Mouse (Mus musculus) olfactory bulb, adult 2 months (tissue): ENCODE measurements around the gene Bcar3. TPM values are rescaled to one million over a fixed set of nuclear protein-coding genes. Genes with fewer than 3 reads are reported as not detected.

ENCODE experiments used
- H3K27ac ChIP-seq: fragments of 200-500 bp; 2 replicates; pipeline ENCODE4 v1.5.1; 2012; ENCODE audit warnings: low read depth, low read length; ENCODE audit not compliant: insufficient read depth
- H3K4me1 ChIP-seq: fragments of 200-500 bp; 2 replicates; pipeline ENCODE4 v1.6.1; 2012; ENCODE audit warnings: low read length; ENCODE audit not compliant: control insufficient read depth, insufficient read depth
- H3K4me3 ChIP-seq: fragments of 200-500 bp; 2 replicates; pipeline ENCODE4 v1.5.1; 2012; ENCODE audit warnings: mild to moderate bottlenecking, low read depth, low read length, moderate library complexity; ENCODE audit not compliant: insufficient read depth
- CTCF ChIP-seq: fragments of 200-500 bp; IDR thresholded peaks from 2 replicates; pipeline ENCODE4 v1.5.1; 2012; ENCODE audit warnings: low read depth, mild to moderate bottlenecking, low read length, moderate library complexity; ENCODE audit not compliant: insufficient read depth
- POLR2A ChIP-seq: fragments of 200-500 bp; IDR thresholded peaks from 2 replicates; pipeline ENCODE4 v1.6.1; 2012; ENCODE audit warnings: mild to moderate bottlenecking, low read depth, low read length, moderate library complexity; ENCODE audit not compliant: insufficient read depth
- WGBS: fragments of 180-500 bp; shearing (Covaris S2); methylation state at CpG from one replicate; pipeline ENCODE4 v1.1.7; 2018; 5-methylcytosine and 5-hydroxymethylcytosine counted together
- polyA plus RNA-seq: library from polyadenylated mRNA; stranded (reverse); fragments of >200 nt; gene quantifications from 2 replicates; pipeline ENCODE4 v1.2.4, GENCODE M21; 2012; ENCODE audit warnings: low replicate concordance; ENCODE audit not compliant: missing spikeins, insufficient read depth, insufficient read length

Bcar3 gene
- polyA plus RNA-seq, 1 experiment, result not detected

- WGBS, result 67% methylated on average over 7 of the region's 7 CpGs
- no peak for TF ChIP-seq POLR2A
- TF ChIP-seq CTCF, result no peak
- Histone ChIP-seq H3K27ac (no peak overlapping the region), H3K4me1 (peaks cover 3% of the 10 kb centered on the region), H3K4me3 (no peak overlapping the region)
These were observed 3.2 kb upstream of the Bcar3 start for GRCm38 (mm10) chr3:122290696-122291095.

DNA sequence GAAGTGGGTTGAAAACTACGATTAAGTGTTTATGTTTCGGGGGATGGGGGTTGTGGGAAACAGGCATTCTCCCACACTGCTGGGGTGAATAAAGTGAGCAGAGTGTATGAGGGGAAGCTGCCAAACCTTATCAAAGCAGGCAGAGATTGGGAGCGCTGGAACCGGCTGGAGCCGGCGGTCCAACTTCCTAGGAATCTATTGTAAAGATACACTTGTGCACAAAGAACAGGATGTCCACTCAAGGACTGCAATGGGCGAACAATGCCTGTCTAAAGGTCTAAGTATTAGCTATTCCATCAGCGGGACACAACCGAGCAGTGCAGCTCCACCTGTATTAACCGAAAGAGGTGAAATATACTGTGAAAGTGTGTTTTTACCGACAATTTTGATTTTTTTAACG, 2.1 kb upstream of the Bcar3 start:
- H3K27ac ChIP-seq, result peak overlapping the region; percentile 6; the same call in 1 of the 2 replicates
- WGBS, result 14% methylated on average over 12 of the region's 12 CpGs
- H3K4me1 ChIP-seq, result peaks cover 4% of the 10 kb centered on the region
- TF ChIP-seq CTCF (no peak), POLR2A (no peak)
- H3K4me3 ChIP-seq, result peak overlapping the region; percentile 5; the same call in 1 of the 2 replicates

DNA sequence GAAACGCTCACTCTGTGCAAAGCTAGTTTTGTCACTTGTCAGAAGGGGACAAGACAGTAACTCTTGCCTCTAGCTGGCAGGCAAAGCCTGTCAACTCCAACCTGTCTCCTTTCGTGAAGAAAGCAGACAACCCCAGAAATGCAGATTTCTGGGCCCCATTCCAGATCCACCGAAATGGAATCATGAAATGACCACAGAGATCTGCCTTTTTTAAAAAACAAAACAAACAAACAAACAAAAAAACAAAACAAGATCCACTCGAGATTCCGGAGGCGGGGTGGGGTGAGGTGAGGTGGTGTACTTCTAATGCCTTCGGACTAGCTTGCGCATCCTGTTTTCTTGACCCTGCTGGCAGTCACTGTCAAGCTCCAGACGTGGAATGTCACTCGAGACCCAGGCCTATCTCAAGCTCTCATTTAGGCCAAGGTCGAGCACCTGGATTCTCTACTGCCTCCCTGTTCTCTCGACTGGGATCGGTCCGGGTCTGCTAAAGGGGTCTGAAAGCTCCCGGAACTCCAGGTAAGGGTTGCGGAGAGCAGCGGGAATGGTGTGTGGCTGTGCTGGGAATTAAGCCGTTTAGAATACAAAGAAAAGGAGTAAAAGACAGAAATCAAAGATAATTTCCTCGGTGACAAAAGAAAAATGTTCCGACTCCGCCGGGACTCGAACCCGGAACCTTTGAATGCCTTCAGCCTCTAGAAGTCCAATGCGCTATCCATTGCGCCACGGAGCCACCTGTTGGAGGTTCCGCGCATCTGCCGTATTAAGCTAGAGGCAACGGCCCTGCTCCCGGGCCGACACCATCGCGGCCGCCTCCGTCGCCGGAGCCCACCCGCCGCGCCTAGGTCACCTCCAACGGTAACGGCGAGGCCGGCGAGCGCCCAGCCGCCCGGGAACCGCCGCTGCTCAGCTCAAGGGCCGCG, 1.4 kb upstream of the Bcar3 start:
- peaks cover 6% of the 10 kb centered on the region for H3K4me1 ChIP-seq
- peak overlapping the region; percentile 99 for H3K27ac ChIP-seq
- 2% methylated on average over 53 of the region's 54 CpGs for WGBS
- TF ChIP-seq CTCF (no peak), POLR2A (peak; percentile 47; the same call in 1 of the 2 replicates)
- peak overlapping the region; percentile 97 for H3K4me3 ChIP-seq

GRCm38 (mm10) chr3:122293223-122293953, 548 bp upstream of the Bcar3 start:
- TF ChIP-seq POLR2A (peak; percentile 56), CTCF (no peak)
- WGBS, result under 1% methylated on average over 102 of the region's 105 CpGs
- peak overlapping the region; percentile 99 for H3K27ac ChIP-seq
- peak overlapping the region; percentile 97 for H3K4me3 ChIP-seq
- H3K4me1 ChIP-seq, result peaks cover 6% of the 10 kb centered on the region

DNA sequence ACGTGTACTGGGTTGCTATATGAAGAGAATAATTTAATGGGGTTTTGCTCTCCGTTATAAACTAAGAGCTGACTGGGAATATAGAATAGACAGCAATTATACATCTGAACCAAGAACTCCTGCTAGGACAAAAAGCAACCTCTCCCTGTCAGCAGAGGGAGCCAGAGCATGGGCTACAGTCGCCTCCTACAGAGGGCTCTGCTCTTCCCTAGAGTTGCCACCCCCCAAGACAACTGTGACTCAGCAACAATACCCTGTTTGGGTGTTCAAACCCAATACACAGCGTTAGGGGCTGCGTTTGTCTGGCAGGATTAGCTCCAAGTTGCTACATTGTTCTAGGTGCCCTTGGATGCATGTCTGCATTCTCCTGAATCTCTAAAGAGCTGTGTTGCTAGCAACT, 1.6 kb downstream of the Bcar3 start:
- Histone ChIP-seq H3K27ac (no peak overlapping the region), H3K4me1 (peaks cover 6% of the 10 kb centered on the region), H3K4me3 (no peak overlapping the region)
- WGBS, result 12% methylated on average over 5 of the region's 5 CpGs
- TF ChIP-seq CTCF (0 out of 2 replicates have a peak, but pooled peaks have one; percentile 42), POLR2A (no peak)

DNA sequence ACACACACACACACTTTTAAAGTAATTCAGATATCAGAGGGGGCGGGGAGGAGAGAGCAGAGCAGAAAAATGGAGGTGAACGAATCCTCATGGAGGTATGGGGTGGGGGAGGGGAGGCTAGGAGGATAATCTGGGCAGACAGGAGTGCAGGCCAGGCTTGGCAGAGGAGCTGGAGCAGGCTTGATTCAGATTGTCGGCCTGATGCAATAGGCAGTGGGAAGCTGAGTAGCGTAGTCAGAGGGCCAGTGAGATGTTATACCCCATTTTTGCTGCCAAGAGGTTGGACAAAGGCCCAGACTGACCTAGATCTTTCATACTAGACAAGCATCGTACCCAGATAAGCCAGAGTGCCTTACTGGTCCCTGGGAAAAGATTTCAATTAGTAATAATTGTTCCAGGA, 3.0 kb downstream of the Bcar3 start:
- Histone ChIP-seq H3K4me1 (peaks cover 14% of the 10 kb centered on the region), H3K4me3 (no peak overlapping the region), H3K27ac (no peak overlapping the region)
- WGBS, result 49% methylated on average over 5 of the region's 5 CpGs
- no peak for TF ChIP-seq CTCF
- no peak for TF ChIP-seq POLR2A

DNA sequence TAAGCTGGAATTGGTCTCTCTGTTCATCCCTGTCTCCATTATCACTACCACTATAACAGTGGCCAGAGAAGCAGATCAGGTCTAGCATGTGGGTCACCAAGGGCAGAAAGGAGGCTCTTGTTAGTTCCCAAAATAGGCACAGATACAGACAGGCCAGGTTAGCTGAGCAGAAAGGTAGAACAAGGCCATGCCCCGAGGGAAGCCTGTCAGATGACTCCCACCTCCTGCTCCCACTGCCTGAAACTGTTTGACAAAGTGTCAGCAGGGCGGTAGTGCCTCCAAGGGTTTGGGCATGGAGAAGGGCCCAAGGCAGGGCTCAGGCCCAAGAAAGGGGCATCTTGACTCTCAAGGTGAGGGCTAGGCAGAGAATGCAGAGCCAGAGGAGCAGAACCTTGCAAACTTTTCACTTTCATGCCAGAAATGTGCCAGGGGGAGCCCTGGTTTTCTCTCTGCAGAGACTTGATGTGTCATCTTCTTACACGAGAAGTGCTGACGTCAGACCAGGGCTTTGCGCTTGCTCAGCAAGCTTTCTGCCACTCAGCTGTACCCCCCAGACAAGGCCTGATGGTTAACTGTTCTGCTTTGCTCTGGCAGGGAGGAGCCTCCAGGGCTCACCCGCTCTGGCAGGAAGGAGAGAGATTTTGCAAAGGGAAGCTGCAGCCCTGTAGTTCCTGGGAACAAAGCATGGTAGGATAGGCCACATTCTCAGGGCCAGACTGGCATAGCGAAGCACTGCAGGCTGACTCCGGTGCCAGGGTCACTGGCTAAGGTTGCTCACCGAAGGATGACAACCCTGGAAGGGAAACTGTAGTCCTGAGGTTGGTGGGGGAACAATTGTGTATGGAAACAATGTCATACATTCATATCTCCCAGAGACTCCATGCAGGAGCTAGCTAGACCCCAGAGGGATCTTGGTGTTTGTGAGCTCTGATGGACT, 7.3 kb downstream of the Bcar3 start:
- WGBS, result 64% methylated on average over 9 of the region's 9 CpGs
- Histone ChIP-seq H3K27ac (peak overlapping the region; percentile 52; the same call in 1 of the 2 replicates), H3K4me1 (peaks cover 11% of the 10 kb centered on the region), H3K4me3 (no peak overlapping the region)
- TF ChIP-seq POLR2A (no peak), CTCF (no peak)

DNA sequence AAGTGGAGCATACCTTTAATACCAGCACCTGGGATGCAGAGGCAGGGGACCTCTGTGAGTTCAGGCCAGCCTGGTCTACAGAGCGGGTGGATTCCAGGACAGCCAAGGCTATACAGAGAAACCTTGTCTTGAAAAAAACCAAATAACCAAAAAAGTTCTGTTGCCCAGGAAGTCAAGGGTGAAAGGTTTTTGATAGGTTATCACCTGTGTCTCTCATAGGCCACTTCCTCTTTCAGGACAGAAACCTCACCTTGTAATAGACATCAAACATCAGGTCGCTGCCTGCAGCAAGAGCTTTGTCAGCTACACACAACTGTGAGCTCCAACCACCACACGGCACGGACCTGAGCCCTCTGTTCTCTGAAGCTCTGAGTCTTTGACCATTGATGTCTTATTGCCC, 10.6 kb downstream of the Bcar3 start:
- Histone ChIP-seq H3K27ac (no peak overlapping the region), H3K4me1 (peaks cover 7% of the 10 kb centered on the region), H3K4me3 (no peak overlapping the region)
- no peak for TF ChIP-seq POLR2A
- TF ChIP-seq CTCF, result no peak
- 94% methylated on average over 4 of the region's 4 CpGs for WGBS
